Mouse (Mus musculus) G1E (cell line): ENCODE measurements around the gene Cobl.

Experiments used
- CTCF ChIP-seq: IDR thresholded peaks from 2 replicates; pipeline ENCODE4 v1.5.1; 2012; ENCODE audit warnings: low read depth, low read length, inconsistent platforms, mixed read lengths
- GATA1 ChIP-seq: IDR thresholded peaks from 2 replicates; pipeline ENCODE4 v1.6.1; 2012; ENCODE audit warnings: borderline replicate concordance, low read length, inconsistent platforms, mixed read lengths

DNA sequence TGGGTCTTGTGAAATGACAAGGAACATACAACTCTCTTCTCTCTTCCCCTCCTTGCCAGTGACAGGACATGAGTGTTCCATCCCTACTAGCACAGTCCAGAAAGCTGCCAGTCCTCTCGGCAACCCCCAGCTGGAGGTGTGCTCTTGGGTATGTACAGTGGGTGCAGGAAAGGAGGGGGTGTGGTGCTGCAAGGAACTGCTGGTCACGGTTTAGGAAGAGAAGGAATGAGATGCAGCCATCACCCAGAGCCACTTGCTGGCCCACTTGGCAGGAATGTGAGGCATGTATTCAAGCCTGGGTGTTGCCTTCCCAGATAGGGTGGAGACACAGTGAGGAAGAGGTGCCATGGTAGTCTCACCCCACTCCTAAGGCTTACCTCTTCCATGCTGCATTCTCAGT lies 40.6 kb downstream of the Cobl start:
- TF ChIP-seq CTCF (no peak), GATA1 (no peak)
